Mouse (Mus musculus): Measurements from ENCODE around the gene Ier2. TPM values are rescaled to one million over a fixed set of nuclear protein-coding genes. Genes with fewer than 3 reads are reported as not detected.
A peak's percentile ranks its signal among the peaks of the same experiment; 100 is the strongest.
"Not testable (repeated sequence)": the region's sequence is repeated elsewhere in the genome, so short reads cannot be mapped to it uniquely, and the experiment has no call there.

Ier2 gene
- polyA plus RNA-seq, 1 experiment from 2014 or later: 43.3 TPM

DNA sequence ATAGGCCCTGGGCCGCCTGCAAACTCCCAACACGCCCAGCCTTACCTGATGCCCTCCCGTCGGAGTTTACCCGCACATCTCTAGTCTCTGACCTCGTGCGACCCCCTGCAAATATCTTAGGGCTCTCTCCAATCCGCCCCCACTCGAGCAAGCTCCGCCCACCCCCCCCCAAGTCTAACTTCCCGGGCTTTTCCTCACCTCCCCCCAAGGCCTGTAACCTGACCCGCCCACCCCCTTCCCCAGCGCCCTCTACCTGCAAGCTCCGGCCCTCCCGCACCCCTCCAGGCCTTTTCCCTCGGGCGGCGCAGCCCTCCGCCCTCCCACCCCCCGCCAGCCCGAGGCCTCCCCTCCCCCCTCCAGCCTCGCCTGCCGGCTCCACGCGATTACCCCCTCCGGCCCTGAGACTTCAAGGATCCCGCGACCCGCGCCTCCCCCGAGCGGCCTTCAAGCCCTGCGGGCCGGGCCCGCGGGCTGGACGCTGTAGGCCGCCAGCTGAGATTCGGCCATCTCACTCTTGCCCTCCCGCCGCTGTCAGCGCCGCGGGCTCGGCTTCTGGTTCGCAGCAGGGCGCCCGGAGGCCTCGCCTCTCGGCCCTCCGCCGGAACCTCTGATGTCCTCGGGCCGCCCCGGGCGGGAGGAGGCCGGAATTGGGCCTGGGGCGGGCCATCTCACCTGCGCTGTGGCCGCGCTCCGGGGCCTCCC, 24.5 kb upstream of the Ier2 start:
- H3K9ac ChIP-seq (ENCODE audit: low read length): peak overlapping the region; percentile 99
- no peaks in the 10 kb centered on the region for H3K9me3 ChIP-seq (replicated peaks; ENCODE audit: control insufficient read depth, low read length)
- H3K36me3 ChIP-seq (ENCODE audit: control insufficient read depth, insufficient read depth): peaks cover 2% of the 10 kb centered on the region; the same call in 1 of the 2 replicates
- peak overlapping the region; percentile 89 for H3K27ac ChIP-seq (ENCODE audit: low read length)
- ATAC-seq (replicated peaks; ENCODE audit: extremely low read depth, insufficient read depth, low FRiP score): peak; percentile 31
- H3K27me3 ChIP-seq (ENCODE audit: control insufficient read depth, insufficient read depth, low read length): no peaks in the 10 kb centered on the region
- peaks cover 33% of the 10 kb centered on the region for H3K4me1 ChIP-seq (ENCODE audit: control insufficient read depth, insufficient read depth, low read length)
- WGBS: under 1% methylated on average over 42 of the region's 62 CpGs
- peak overlapping the region; percentile 87 for H3K4me2 ChIP-seq (ENCODE audit: low read depth, low read length)
- H3K4me3 ChIP-seq (ENCODE audit: low read length): peak overlapping the region; percentile 95

DNA sequence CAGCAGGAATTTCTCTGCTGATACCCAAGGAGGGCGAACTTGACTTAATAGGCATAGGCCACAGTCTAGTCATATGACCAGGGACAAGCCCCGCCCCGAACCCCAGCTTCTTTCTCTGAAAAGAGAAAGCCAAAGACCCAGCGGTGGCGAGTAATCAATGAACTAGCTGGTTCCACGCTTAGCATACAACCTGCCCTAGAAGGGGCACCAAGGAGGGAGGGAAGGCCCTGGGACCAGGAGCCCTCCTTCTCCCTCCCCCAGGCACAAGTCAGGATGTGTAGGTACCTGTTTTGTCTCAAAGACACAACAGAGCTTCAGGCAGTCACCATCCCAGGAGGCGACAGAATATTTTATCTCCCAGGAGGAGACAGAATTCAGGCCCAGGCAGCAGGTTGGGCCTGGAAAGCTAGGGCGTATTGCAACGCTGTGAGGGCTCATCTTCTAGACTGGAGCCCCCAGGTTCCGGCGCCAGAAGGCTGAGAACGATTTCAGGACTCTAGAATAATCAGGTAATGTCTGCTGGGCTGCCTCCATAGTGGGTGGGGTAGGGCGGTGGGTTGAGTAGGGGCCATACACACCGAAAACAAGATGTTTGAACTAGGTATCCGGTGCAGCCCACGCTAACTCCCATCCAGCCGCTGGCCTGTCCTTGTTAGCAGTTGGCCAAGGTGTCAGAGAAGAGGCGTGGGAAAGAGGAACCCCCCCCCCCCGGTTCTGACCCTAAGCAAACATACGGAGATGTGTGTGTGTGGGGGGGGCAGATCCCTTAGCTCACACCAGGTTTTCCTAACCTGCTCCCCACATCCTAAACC, 23.7 kb upstream of the Ier2 start, which contains the start of gene Trmt1:
Gene Trmt1, plus strand, starts transcription at position 117 of the 812 bp plus-strand sequence.
- Histone ChIP-seq H3K36me3 (ENCODE audit: control insufficient read depth, insufficient read depth) (no peaks in the 10 kb centered on the region), H3K4me1 (ENCODE audit: control insufficient read depth, insufficient read depth, low read length) (peaks cover 37% of the 10 kb centered on the region), H3K9me3 (replicated peaks; ENCODE audit: control insufficient read depth, low read length) (no peaks in the 10 kb centered on the region), H3K27me3 (ENCODE audit: control insufficient read depth, insufficient read depth, low read length) (no peaks in the 10 kb centered on the region), H3K27ac (ENCODE audit: low read length) (peak within 1 kb of the TSS; percentile 89), H3K4me3 (ENCODE audit: low read length) (peak within 1 kb of the TSS; percentile 95), H3K4me2 (ENCODE audit: low read depth, low read length) (peak within 1 kb of the TSS; percentile 87), H3K9ac (ENCODE audit: low read length) (peak within 1 kb of the TSS; percentile 99)
- 11% methylated on average over 20 of the region's 20 CpGs for WGBS
- 0 out of 2 replicates have a peak, but pooled peaks have one; percentile 10 for ATAC-seq (replicated peaks; ENCODE audit: extremely low read depth, insufficient read depth, low FRiP score)

DNA sequence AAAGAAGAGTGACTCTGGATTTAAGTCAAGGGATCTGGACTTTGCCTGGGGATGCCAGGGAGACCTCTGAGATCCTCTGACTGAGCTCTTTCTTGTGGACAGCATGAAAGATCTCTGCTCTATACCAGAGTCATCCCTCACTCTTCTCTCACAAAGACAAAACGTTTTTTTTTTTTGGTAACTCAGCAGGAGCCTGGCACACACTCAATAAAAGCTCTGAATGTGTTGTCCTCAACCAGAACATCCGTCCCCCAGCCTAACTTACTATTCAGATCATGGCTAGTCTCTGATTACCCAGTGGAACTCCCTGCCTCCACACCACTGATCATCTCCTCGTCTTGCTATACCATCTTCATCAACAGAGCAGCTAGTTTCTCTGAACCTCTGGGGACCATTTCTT, 21.9 kb upstream of the Ier2 start:
- Histone ChIP-seq H3K27me3 (ENCODE audit: control insufficient read depth, insufficient read depth, low read length) (no peaks in the 10 kb centered on the region), H3K4me1 (ENCODE audit: control insufficient read depth, insufficient read depth, low read length) (peaks cover 31% of the 10 kb centered on the region), H3K36me3 (ENCODE audit: control insufficient read depth, insufficient read depth) (no peaks in the 10 kb centered on the region), H3K4me3 (ENCODE audit: low read length) (no peak overlapping the region), H3K9me3 (replicated peaks; ENCODE audit: control insufficient read depth, low read length) (no peaks in the 10 kb centered on the region), H3K27ac (ENCODE audit: low read length) (no peak overlapping the region), H3K9ac (ENCODE audit: low read length) (no peak overlapping the region), H3K4me2 (ENCODE audit: low read depth, low read length) (no peak overlapping the region)
- ATAC-seq (replicated peaks; ENCODE audit: extremely low read depth, insufficient read depth, low FRiP score): no peak
- WGBS: 53% methylated on average over 3 of the region's 3 CpGs

DNA sequence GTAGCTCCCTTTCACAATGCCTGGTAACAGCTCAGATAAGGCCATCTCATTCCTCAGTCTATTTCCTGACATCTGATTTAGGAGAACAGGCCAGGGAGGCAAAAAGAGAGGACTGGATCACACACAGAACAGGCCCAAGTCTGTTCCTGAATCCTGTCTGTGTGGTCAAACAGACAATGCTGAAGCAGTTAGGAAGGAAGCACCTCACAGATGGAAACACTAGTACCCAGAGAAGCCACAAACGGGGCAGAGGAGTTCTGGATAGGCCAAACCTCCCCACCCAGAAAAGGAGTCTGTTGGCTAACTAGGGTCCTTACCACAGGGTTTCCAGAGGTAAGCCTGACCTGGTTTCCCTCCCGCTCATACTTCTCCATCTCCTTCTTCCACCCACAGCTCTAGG, 19.6 kb upstream of the Ier2 start:
- no peak overlapping the region for H3K4me2 ChIP-seq (ENCODE audit: low read depth, low read length)
- H3K27ac ChIP-seq (ENCODE audit: low read length): no peak overlapping the region
- H3K9me3 ChIP-seq (replicated peaks; ENCODE audit: control insufficient read depth, low read length): no peaks in the 10 kb centered on the region
- no peak overlapping the region for H3K4me3 ChIP-seq (ENCODE audit: low read length)
- peaks cover 25% of the 10 kb centered on the region for H3K4me1 ChIP-seq (ENCODE audit: control insufficient read depth, insufficient read depth, low read length)
- H3K9ac ChIP-seq (ENCODE audit: low read length): no peak overlapping the region
- no peak for ATAC-seq (replicated peaks; ENCODE audit: extremely low read depth, insufficient read depth, low FRiP score)
- WGBS: 70% methylated on average over 2 of the region's 2 CpGs
- no peaks in the 10 kb centered on the region; the same call in 1 of the 2 replicates for H3K36me3 ChIP-seq (ENCODE audit: control insufficient read depth, insufficient read depth)
- no peaks in the 10 kb centered on the region for H3K27me3 ChIP-seq (ENCODE audit: control insufficient read depth, insufficient read depth, low read length)

DNA sequence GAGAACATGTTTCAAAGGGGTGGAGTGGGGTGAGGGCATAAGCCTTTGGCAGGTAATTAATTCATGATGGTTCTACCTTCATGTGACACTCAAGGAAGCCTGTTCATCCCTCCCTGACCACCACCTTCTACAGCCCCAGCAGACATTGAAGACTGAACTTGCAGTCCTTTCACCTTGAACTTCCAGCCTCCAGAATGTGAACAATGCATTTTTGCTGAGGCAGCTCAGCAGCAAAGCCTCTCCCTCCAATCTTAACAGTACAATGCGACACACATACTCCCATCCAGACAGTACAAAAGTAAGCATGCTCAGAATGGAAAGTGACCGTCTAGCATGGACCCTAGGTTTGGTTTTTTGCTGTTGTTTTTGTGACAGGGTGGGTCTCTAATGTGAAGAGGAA, 18.8 kb upstream of the Ier2 start:
- H3K4me3 ChIP-seq (ENCODE audit: low read length): no peak overlapping the region
- peaks cover 21% of the 10 kb centered on the region for H3K4me1 ChIP-seq (ENCODE audit: control insufficient read depth, insufficient read depth, low read length)
- H3K9me3 ChIP-seq (replicated peaks; ENCODE audit: control insufficient read depth, low read length): no peaks in the 10 kb centered on the region
- no peak for ATAC-seq (replicated peaks; ENCODE audit: extremely low read depth, insufficient read depth, low FRiP score)
- no peak overlapping the region for H3K27ac ChIP-seq (ENCODE audit: low read length)
- H3K9ac ChIP-seq (ENCODE audit: low read length): no peak overlapping the region
- H3K4me2 ChIP-seq (ENCODE audit: low read depth, low read length): no peak overlapping the region
- H3K36me3 ChIP-seq (ENCODE audit: control insufficient read depth, insufficient read depth): peaks cover 4% of the 10 kb centered on the region
- no peaks in the 10 kb centered on the region for H3K27me3 ChIP-seq (ENCODE audit: control insufficient read depth, insufficient read depth, low read length)
- WGBS: 57% methylated on average over 2 of the region's 2 CpGs

DNA sequence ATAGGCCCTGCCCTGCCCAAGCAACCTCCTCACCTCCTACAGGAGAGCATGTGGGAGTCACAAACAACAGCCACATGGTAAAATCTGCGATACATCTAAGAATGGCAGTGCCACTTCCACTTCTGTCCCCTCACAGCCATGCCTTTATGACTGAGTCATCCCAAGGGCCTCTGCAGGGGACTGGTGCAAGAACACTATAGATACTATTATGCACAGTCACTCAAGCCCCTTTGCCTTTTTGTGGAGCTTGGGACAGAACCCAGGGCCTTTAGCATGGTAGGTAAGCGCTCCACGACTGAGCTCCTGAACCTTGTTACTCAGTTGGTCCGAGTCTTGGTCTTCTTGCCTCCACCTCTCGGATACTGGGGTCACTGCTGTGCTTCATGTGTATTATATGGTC, 14.7 kb upstream of the Ier2 start:
- WGBS: 82% methylated on average over 5 of the region's 5 CpGs

DNA sequence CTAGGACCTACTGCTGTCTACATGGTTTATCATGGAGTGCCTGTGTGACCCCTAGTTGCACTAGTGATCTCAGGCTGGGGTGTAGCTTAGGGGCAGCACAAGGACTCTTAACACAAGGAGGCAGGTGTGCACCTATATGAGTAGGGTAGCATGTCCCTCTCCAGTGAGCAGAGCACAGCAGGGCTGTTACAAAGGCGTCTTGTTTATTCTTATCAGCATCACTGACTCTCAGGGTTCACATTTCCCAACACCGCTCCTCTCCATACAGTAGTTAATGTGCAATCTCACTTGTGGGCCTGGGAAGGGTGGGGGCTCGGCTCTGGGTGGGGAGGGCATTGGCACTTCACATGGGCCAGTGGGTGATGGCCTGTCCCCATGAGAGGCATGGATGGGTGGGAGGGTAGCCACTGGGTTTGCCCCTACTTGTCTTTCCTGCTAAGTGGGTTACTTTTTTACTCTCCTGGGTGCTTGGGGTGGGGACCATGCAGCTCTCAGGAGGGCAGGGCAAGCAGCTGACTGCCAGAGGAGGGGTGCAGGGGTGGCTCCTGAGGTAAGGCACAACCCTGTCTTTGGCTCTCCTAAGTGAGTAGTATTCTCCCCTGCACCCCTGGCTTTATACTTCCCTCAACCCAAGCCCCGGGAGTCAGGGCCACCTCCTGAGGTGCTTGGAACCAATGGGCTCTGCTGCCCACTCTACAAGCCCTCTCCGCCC, 7.8 kb upstream of the Ier2 start:
- not testable (repeated sequence) for H3K9ac ChIP-seq (ENCODE audit: low read length); H3K4me2 ChIP-seq (ENCODE audit: low read depth, low read length); H3K27me3 ChIP-seq (ENCODE audit: control insufficient read depth, insufficient read depth, low read length); H3K9me3 ChIP-seq (replicated peaks; ENCODE audit: control insufficient read depth, low read length); H3K4me3 ChIP-seq (ENCODE audit: low read length); H3K4me1 ChIP-seq (ENCODE audit: control insufficient read depth, insufficient read depth, low read length); ATAC-seq (replicated peaks; ENCODE audit: extremely low read depth, insufficient read depth, low FRiP score); H3K27ac ChIP-seq (ENCODE audit: low read length)
- H3K36me3 ChIP-seq (ENCODE audit: control insufficient read depth, insufficient read depth): peaks cover 16% of the 10 kb centered on the region
- WGBS: 82% methylated on average over 5 of the region's 5 CpGs

More for the DNA sequence above, 14.7 kb upstream of the Ier2 start:
- Histone ChIP-seq H3K27me3 (ENCODE audit: control insufficient read depth, insufficient read depth, low read length) (no peaks in the 10 kb centered on the region), H3K36me3 (ENCODE audit: control insufficient read depth, insufficient read depth) (peaks cover 25% of the 10 kb centered on the region), H3K4me2 (ENCODE audit: low read depth, low read length) (no peak overlapping the region), H3K9me3 (replicated peaks; ENCODE audit: control insufficient read depth, low read length) (no peaks in the 10 kb centered on the region), H3K9ac (ENCODE audit: low read length) (no peak overlapping the region), H3K4me3 (ENCODE audit: low read length) (no peak overlapping the region), H3K4me1 (ENCODE audit: control insufficient read depth, insufficient read depth, low read length) (peaks cover 6% of the 10 kb centered on the region), H3K27ac (ENCODE audit: low read length) (no peak overlapping the region)
- ATAC-seq (replicated peaks; ENCODE audit: extremely low read depth, insufficient read depth, low FRiP score): no peak

DNA sequence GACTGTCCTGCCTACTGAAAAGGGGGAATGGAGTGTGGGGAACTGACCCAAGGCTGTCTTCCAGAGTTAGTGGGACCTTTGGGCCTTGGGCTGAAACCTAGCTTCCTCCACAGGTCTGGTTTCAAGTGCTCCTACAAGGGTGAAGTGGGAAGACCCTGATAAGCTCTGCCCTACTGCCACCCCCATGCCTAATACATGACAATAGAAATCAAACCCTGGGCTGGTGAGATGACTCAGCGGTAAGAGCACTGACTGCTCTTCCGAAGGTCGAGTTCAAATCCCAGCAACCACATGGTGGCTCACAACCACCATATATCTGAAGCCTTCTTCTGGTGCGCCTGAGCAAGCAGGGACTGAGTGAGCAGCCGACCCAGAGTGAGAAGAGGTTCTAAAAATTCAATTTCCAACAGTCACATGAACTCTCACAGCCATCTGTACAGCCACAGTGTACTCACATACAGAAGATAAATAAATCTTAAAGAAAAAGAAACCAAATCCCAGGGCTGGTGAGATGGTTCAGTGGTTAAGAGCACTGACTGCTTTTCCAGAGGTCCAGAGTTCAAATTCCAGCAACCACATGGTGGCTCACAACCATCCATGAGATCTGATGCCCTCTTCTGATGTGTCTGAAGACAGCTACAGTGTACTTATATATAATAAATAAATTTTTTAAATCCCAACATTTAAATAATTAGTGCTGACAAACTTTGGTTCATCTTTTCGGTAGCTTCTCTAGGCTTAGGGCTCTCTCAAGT, 6.3 kb upstream of the Ier2 start:
- Histone ChIP-seq H3K4me1 (ENCODE audit: control insufficient read depth, insufficient read depth, low read length) (peaks cover 9% of the 10 kb centered on the region), H3K9ac (ENCODE audit: low read length) (no peak overlapping the region), H3K4me2 (ENCODE audit: low read depth, low read length) (no peak overlapping the region), H3K4me3 (ENCODE audit: low read length) (no peak overlapping the region), H3K36me3 (ENCODE audit: control insufficient read depth, insufficient read depth) (peaks cover 8% of the 10 kb centered on the region), H3K27me3 (ENCODE audit: control insufficient read depth, insufficient read depth, low read length) (no peaks in the 10 kb centered on the region), H3K27ac (ENCODE audit: low read length) (no peak overlapping the region), H3K9me3 (replicated peaks; ENCODE audit: control insufficient read depth, low read length) (no peaks in the 10 kb centered on the region)
- no peak for ATAC-seq (replicated peaks; ENCODE audit: extremely low read depth, insufficient read depth, low FRiP score)
- 74% methylated on average over 6 of the region's 6 CpGs for WGBS
